Mouse (Mus musculus) kidney, adult 9 months (tissue): Measurements from ENCODE around the gene Olfr357.

Experiments
- DNase-seq: peaks from one replicate; pipeline ENCODE4 v3.0.0; 2022

Gene Olfr357

GRCm38 (mm10) chr2:36993527-36993926, at the start of gene Olfr357:
Olfr357 (plus strand) TSS chr2:36993827.
- no peak for DNase-seq

GRCm38 (mm10) chr2:36997030-36997429, 3.4 kb downstream of the Olfr357 start:
- no peak for DNase-seq

GRCm38 (mm10) chr2:37009235-37009634, 15.6 kb downstream of the Olfr357 start, which contains the start of gene Olfr358:
Olfr358 (minus strand) TSS chr2:37009335.
- DNase-seq: no peak
